Mouse (Mus musculus) right cerebral cortex, postnatal 36 days (tissue): Measurements from ENCODE around the gene Sall1.

ENCODE experiments used
- DNase-seq, 2 experiments: peaks; one replicate each; pipeline ENCODE4 v3.0.0; 2022; ENCODE audit warnings: low spot score in 2 of 2, mixed read lengths in 1 of 2

Sall1 gene

GRCm38 (mm10) chr8:89043940-89044339 is at the start of gene Sall1:
Sall1 (minus strand) TSS chr8:89044162.
- no peak for DNase-seq

GRCm38 (mm10) chr8:89089916-89090315 is 46.0 kb upstream of the Sall1 start:
- DNase-seq, result no peak

DNA sequence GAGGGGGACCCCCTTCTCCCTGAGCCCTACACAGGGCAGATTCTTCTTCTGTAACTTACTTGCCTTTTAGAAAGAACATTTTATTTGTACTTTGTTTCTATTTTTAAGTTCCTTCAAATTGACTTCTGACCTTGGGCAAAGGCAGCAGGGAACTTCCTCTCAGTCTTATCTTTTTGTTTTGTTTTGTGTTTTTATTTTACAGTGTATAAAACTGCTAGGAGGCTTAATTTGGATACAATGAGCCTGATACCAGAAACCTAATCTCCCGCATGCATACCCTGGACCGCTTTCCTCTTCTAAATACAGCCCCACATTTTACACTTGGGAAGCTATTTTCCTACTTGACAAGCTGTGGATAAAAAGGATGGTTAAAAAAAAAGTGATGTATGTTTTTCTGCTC is 35.2 kb upstream of the Sall1 start:
- DNase-seq, result no peak

GRCm38 (mm10) chr8:89072968-89073382 is 29.0 kb upstream of the Sall1 start:
- no peak for DNase-seq

DNA sequence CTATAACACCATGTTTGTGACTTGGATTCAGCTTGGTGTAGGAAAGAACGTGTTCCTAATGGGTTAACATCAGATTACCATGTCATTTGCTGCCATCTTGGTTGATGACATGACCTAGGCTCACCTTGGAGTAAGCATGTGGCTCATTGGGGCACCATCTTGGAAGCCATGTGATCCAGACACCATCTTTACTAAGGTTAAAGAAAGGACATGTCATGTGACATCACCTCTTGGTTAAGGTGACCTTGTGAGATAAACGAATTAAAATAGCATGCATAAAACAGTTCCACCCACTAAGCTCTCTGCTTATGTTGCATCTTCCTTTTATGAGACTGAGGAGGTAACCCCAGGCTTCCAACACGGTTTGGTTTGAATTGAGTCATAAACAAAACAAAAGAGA is 23.5 kb upstream of the Sall1 start:
- DNase-seq, result no peak

DNA sequence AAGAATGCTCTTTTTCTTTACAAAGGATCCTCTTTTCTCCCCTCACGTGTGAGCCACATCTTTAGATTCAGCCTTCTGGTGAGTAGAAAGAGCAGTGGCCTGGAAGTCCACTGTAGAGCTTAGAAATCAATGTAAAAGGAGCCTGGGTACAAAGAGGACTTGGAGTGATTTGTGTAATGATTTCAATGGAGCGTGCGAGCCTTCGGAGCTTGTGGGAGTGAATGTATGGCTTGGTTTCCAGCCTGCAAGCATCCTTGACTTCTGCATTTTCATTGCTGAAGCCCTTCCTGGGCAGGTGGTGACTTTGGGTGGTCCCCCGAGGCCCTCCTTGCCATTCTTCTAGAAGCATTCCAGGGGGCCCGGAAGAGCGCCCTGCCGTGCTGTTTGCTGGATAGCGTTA is 20.1 kb upstream of the Sall1 start:
- no peak for DNase-seq

GRCm38 (mm10) chr8:89063366-89064040 is 19.5 kb upstream of the Sall1 start:
- no peak for DNase-seq

DNA sequence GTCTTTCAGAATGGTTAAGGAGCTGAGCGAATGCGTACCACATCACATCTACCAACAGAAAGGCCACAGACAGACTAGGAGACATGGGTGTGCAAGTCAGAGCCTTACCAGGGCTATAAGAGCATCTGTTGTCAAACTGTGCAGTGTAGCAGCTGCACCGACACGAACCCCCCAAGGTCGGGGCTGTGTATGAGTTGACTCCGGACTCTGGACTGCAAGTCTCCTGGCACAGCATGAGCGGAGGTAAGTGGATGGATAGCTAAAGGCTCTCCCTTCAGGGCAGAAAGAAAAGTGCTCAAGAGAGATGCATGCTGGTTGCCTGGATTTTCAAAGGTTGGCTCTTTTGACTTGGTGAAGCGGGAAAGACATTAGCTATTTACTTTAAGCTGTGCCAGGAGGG is 16.8 kb upstream of the Sall1 start:
- DNase-seq, result no peak

GRCm38 (mm10) chr8:89059507-89059906 is 15.5 kb upstream of the Sall1 start:
- no peak for DNase-seq

- DNase-seq, result no peak
Measured at GRCm38 (mm10) chr8:89052880-89053279, 8.9 kb upstream of the Sall1 start.

GRCm38 (mm10) chr8:89046639-89047348 is 2.8 kb upstream of the Sall1 start:
- no peak for DNase-seq

DNA sequence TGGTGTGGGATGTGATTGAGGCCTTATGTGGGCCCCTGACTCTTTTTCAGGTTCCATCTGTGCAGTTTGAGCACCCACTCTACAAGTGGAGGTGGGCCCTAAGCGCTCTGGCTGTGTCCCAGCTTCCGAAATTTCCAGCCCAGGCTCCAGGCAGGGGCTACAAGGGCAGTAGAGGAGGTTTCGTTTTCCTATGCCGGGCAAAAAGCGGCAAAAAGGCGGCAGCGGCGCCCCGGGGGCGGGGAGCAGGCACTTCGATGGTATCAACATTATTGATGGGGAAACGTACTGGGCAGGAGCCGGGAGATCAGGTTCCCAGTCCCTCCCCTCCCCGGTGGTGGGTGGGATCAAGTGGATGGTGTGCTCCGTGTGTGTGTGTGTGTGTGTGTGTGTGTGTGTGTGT is 2.3 kb upstream of the Sall1 start:
- DNase-seq, result no peak

GRCm38 (mm10) chr8:89045726-89046125 is 1.8 kb upstream of the Sall1 start:
- no peak for DNase-seq

GRCm38 (mm10) chr8:89045218-89045601 is 1.2 kb upstream of the Sall1 start:
- DNase-seq, result no peak

DNA sequence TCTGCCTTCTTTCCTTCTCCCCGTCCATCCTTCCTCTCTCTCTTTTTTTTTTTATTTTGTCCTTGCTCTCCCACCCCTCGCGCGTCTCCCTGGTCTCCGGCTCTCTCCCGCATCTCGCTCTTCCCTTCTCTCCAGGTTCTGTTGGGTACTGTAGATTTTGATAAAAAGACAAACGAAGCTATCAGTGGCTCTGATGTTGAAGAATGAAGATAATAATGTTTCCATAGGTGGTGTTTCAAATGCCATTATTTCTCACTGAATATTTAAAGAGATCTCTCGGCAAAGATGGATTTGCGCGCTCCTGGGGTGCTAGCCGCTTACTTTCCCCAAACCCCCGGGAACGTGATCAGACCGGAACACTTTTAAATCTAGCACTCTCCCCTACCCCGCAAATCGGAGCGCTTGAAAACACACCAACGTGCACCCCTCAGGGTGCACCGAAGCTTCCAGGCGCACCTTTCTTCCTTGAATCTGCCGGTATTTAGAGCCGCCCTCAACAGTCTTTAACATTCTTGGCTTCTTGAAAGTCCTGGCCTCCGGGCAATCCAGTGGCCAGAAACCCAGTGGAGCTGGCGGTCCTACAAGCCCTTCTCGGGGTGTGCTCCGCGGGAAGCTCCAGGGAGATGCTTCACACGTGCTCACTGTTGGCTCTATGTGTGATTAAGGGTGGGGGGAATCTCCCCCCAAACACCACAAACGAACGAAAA is 702 bp upstream of the Sall1 start:
- DNase-seq, result no peak

DNA sequence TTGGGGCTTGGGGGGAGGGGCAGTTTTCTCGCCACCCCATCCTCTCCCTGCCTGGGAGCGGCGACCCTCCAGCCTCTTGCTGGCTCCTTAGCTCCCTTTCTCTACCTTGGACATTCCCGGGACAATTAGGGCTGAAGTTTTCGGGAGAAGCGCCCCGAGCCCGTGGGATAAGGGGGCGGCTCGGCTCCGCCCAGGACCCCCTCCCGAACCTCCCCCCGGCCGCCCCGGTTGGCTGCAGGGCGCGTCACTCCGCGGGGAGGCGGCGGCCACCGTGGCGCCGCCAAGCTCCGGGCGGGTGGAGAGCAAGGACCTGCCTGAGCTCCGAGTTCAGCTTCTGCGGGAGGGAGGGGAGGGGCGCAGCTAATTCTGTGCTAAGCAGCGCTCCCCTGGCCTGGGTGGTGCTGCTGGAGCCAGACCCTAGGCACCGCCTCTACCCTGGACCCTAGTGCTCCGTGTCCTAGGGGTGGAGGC is 556 bp downstream of the Sall1 start:
- DNase-seq, result no peak

- DNase-seq, result peak; percentile 71 to 79
Measured at GRCm38 (mm10) chr8:89042560-89043370, 1.2 kb downstream of the Sall1 start.

DNA sequence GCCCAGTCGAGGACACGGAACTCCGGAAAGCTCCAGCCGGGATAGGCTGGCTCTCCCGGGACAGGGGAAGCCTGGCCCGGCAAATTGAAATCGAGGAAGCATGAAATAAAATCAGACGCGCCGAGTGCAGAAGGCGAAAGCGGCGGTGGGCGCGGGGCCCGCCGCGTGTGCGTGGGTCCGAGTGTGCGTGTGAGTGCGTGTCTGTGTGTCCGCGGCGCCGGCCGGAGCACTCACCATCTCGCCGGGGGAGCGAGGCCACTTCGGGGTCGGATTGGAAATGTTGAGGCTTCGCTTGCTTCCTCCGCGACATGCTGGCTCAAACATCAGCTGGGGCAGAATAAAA is 1.9 kb downstream of the Sall1 start:
- DNase-seq, result no peak

DNA sequence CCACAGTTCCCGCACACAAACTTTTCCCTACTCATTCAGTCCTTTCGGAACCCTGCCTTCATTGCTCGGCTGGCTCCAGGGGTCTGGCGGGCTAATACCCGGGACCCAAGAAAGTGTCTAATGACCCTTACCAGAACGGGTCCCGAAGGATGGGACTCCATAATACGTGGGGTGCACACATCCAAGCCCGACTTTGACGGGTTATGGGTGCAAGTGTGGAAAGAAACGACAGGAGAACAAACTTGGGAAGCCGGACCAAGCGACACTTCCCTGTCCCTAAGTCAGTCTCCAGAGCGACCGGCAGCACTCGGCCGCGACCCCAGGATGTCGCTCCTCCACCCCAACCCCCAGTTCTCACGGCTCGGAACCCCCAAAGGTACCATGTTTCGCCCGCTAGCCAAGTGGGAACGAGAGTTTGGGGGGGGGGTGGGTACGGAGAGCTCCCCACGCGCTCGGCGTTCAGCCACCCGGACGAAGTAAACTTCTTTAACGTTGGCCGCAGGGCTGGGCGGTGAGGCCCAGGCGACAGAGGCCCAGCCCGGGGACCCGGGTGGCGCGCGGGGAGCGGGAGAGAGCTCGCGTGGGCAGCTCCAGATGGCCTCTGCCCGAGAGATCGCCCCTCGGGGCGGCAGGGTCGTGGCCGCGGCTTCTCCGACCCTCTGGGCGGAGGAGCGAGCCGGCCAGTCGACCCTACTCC is 2.4 kb downstream of the Sall1 start:
- DNase-seq, result no peak

DNA sequence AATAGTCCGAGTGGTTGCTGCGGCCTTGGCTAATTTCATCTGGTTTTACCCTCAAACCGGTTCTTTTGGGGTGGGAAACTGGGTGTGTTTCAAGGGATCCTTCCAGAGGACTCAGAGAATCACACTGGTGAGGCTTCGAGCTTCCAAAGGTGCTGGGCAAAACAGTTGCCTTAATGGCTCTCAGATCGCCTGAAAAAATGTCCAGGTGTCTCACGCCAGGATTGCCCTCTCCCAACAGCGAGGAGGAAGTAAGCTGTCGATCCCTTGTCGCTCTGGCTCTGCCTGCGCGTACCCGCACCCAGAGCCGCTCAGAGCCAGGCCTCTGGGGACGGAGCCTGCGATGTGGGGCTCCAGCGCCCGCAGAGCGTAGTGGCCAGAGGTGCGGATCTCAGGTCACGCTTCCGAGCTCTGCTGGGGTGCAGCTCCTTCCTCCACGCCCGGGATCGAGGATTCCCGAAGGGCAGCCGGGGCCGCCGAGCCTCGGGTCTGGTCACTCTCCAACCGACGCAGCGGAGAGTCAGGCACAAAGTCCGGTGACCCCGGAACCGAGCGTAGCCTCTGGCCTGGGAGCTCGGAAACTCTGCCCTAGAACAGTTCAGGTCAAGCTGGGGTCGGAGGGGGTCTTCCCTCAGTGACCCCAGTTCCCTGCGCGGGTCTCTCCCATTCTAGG is 3.1 kb downstream of the Sall1 start:
- no peak for DNase-seq

DNA sequence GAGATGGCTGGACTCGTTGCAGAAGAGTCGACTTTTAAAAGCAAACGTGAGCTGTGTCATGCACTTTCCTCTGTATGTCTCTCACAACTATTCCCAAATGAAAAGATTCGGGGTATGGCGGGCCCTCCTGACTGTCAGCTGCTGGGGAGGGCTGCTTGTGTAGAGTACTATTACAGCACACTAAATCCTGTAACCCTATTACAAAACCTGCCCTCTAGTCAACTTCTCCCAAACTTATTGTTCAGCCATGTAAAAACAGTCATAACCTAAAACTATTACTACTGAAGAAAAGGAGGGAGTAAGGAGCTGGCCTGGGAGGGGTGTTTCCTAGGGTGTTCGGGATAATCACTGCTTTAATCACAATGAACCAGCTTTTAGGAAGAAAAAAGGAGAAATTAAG is 4.1 kb downstream of the Sall1 start:
- DNase-seq, result no peak
